Mouse (Mus musculus) left cerebral cortex, postnatal 4 days (tissue): Measurements from ENCODE around the gene Vps11. TPM values are rescaled to one million over a fixed set of nuclear protein-coding genes. Genes with fewer than 3 reads are reported as not detected.
A peak's percentile ranks its signal among the peaks of the same experiment; 100 is the strongest.
"Not testable (repeated sequence)": the region's sequence is repeated elsewhere in the genome, so short reads cannot be mapped to it uniquely, and the experiment has no call there.

ENCODE experiments used
- DNase-seq: peaks from one replicate; pipeline ENCODE4 v3.0.0-alpha.2; 2022
- intact Hi-C: fragments of 180-260 bp; cut with DNase I; formaldehyde crosslinking; loops from one replicate; pipeline ENCODE4 v1.15.1; 2025
- total RNA-seq, 2 experiments: library from RNA; stranded (reverse); gene quantifications; 2 replicates each; pipeline ENCODE4 v1.2.3; 2021

The Vps11 gene
- 10 to 100 TPM; 39.5 to 45.9 TPM for total RNA-seq

GRCm38 (mm10) chr9:44361190-44361917, at the start of gene Vps11:
Gene Vps11 (minus strand): TSS chr9:44361670.
- DNase-seq = peak; percentile 97
- intact Hi-C loops = no loop called here

- DNase-seq = no peak
- intact Hi-C loops = no loop called here
These were observed 49.3 kb upstream of the Vps11 start for GRCm38 (mm10) chr9:44410647-44411336.

GRCm38 (mm10) chr9:44408693-44409092, 47.2 kb upstream of the Vps11 start:
- intact Hi-C loops, DNase-seq: not testable (repeated sequence)

GRCm38 (mm10) chr9:44407752-44408097, 46.3 kb upstream of the Vps11 start:
- intact Hi-C loops = no loop called here

GRCm38 (mm10) chr9:44406906-44407751, 45.7 kb upstream of the Vps11 start, which contains the start of the genes Rps25 and Trappc4:
Gene Rps25 (plus strand): TSS chr9:44407139.
Gene Trappc4 (minus strand): TSS chr9:44407600.
- DNase-seq = peak; percentile 94
- intact Hi-C loops = no loop called here

More at GRCm38 (mm10) chr9:44407752-44408097, 46.3 kb upstream of the Vps11 start:
- no peak for DNase-seq

GRCm38 (mm10) chr9:44405011-44405410, 43.5 kb upstream of the Vps11 start:
- no peak for DNase-seq
- intact Hi-C loops = no loop called here

GRCm38 (mm10) chr9:44401081-44401480, 39.6 kb upstream of the Vps11 start:
- no peak for DNase-seq
- intact Hi-C loops = no loop called here

- intact Hi-C loops = loop anchor here (10.0 kb wide), 1 partner anchor 275 kb away; no protein-coding TSS in a partner anchor
- DNase-seq = peak; percentile 44
These were observed 38.3 kb upstream of the Vps11 start for GRCm38 (mm10) chr9:44399795-44400114.

GRCm38 (mm10) chr9:44399114-44399794, 37.8 kb upstream of the Vps11 start:
- no peak for DNase-seq
- intact Hi-C loops = loop anchor here (10.0 kb wide), 1 partner anchor 274 kb away; no protein-coding TSS in a partner anchor

- intact Hi-C loops = loop anchor here (10.0 kb wide), 1 partner anchor 274 kb away; no protein-coding TSS in a partner anchor
- DNase-seq = no peak
These were observed 37.1 kb upstream of the Vps11 start for GRCm38 (mm10) chr9:44398551-44398950.

GRCm38 (mm10) chr9:44398087-44398486, 36.6 kb upstream of the Vps11 start:
- DNase-seq = no peak
- intact Hi-C loops = loop anchor here (10.0 kb wide), 1 partner anchor 273 kb away; no protein-coding TSS in a partner anchor

- intact Hi-C loops = loop anchor here (10.0 kb wide), 1 partner anchor 272 kb away; no protein-coding TSS in a partner anchor
- peak; percentile 94 for DNase-seq
These were observed 35.4 kb upstream of the Vps11 start, which contains the start of gene Slc37a4 for GRCm38 (mm10) chr9:44396684-44397411. Gene Slc37a4 (plus strand): TSS chr9:44396852.

GRCm38 (mm10) chr9:44391466-44391865, 30.0 kb upstream of the Vps11 start:
- peak; percentile 77 for DNase-seq
- intact Hi-C loops = loop anchor here (10.0 kb wide), 1 partner anchor 267 kb away; no protein-coding TSS in a partner anchor

- intact Hi-C loops = no loop called here
- DNase-seq = peak; percentile 47
These were observed 27.8 kb upstream of the Vps11 start for GRCm38 (mm10) chr9:44389273-44389672.

- intact Hi-C loops = no loop called here
These were observed 25.8 kb upstream of the Vps11 start for GRCm38 (mm10) chr9:44387221-44387620.

GRCm38 (mm10) chr9:44384596-44384995, 23.1 kb upstream of the Vps11 start:
- no peak for DNase-seq
- intact Hi-C loops = no loop called here

More at GRCm38 (mm10) chr9:44387221-44387620, 25.8 kb upstream of the Vps11 start:
- no peak for DNase-seq

GRCm38 (mm10) chr9:44379862-44380261, 18.4 kb upstream of the Vps11 start:
- intact Hi-C loops = no loop called here
- peak; percentile 41 for DNase-seq

- DNase-seq = peak; percentile 99
- intact Hi-C loops = no loop called here
These were observed 17.8 kb upstream of the Vps11 start, which contains the start of gene Hyou1 for GRCm38 (mm10) chr9:44379054-44379834. Gene Hyou1 (plus strand): TSS chr9:44379490.
